Mouse (Mus musculus): Measurements from ENCODE around the gene Pttg1. TPM values are rescaled to one million over a fixed set of nuclear protein-coding genes. Genes with fewer than 3 reads are reported as not detected.

Gene Pttg1
- 44.9 and 53.0 TPM in 2 replicates for polyA plus RNA-seq (2014; fragmentation: Nextera tagmentation; extraction: Ambion mirVana)

GRCm38 (mm10) chr11:43425824-43426413 is at the start of gene Pttg1:
Gene Pttg1, minus strand, starts transcription at chr11:43426251.
- DNase-seq (ENCODE audit: low spot score) (peak; percentile 75), ATAC-seq (ENCODE audit: low FRiP score) (peak; percentile 94)
- no peak within 1 kb of the TSS for H3K27ac ChIP-seq
- peak within 1 kb of the TSS; percentile 51 for H3K4me2 ChIP-seq (replicated peaks)
- H3K4me3 ChIP-seq (replicated peaks; ENCODE audit: low read length): peak within 1 kb of the TSS; percentile 50
- no peaks in the 10 kb centered on the region for H3K36me3 ChIP-seq (replicated peaks; ENCODE audit: control insufficient read depth, insufficient read depth)
- 3% methylated on average over 27 of the region's 27 CpGs for WGBS
- 0 out of 2 replicates have a peak, but pooled peaks cover 3% of the 10 kb centered on the region for H3K4me1 ChIP-seq (replicated peaks; ENCODE audit: control insufficient read depth, insufficient read depth, low read length)
- H3K27me3 ChIP-seq (ENCODE audit: control insufficient read depth, insufficient read depth, low read length): no peaks in the 10 kb centered on the region
- no peaks in the 10 kb centered on the region for H3K9me3 ChIP-seq (ENCODE audit: control insufficient read depth, low read length)
- peak within 1 kb of the TSS; percentile 55 for H3K9ac ChIP-seq

- H3K27ac ChIP-seq: no peak within 1 kb of the TSS; the same call in 1 of the 2 replicates
- no peaks in the 10 kb centered on the region for H3K36me3 ChIP-seq (replicated peaks; ENCODE audit: control insufficient read depth, insufficient read depth)
- WGBS: 4% methylated on average over 24 of the region's 24 CpGs
- no peaks in the 10 kb centered on the region for H3K9me3 ChIP-seq (ENCODE audit: control insufficient read depth, low read length)
- peaks cover 8% of the 10 kb centered on the region; the same call in 1 of the 2 replicates for H3K4me1 ChIP-seq (replicated peaks; ENCODE audit: control insufficient read depth, insufficient read depth, low read length)
- H3K4me3 ChIP-seq (replicated peaks; ENCODE audit: low read length): peak within 1 kb of the TSS; percentile 28
- H3K27me3 ChIP-seq (ENCODE audit: control insufficient read depth, insufficient read depth, low read length): peaks cover 6% of the 10 kb centered on the region; the same call in 1 of the 2 replicates
- DNase-seq (ENCODE audit: low spot score): no peak
- H3K9ac ChIP-seq: peak within 1 kb of the TSS; percentile 57
- peak; percentile 53; the same call in 1 of the 2 replicates for ATAC-seq (ENCODE audit: low FRiP score)
- H3K4me2 ChIP-seq (replicated peaks): peak within 1 kb of the TSS; percentile 64
Observed at GRCm38 (mm10) chr11:43474225-43474774, 48.2 kb upstream of the Pttg1 start, which contains the start of gene C1qtnf2. Gene C1qtnf2, plus strand, starts transcription at chr11:43474276.

GRCm38 (mm10) chr11:43473635-43474224 is 47.7 kb upstream of the Pttg1 start:
- H3K4me1 ChIP-seq (replicated peaks; ENCODE audit: control insufficient read depth, insufficient read depth, low read length): peaks cover 8% of the 10 kb centered on the region; the same call in 1 of the 2 replicates
- H3K9ac ChIP-seq: peak overlapping the region; percentile 57
- ATAC-seq (ENCODE audit: low FRiP score) (peak; percentile 46; the same call in 1 of the 2 replicates), DNase-seq (ENCODE audit: low spot score) (no peak)
- H3K4me2 ChIP-seq (replicated peaks): peak overlapping the region; percentile 64
- H3K9me3 ChIP-seq (ENCODE audit: control insufficient read depth, low read length): no peaks in the 10 kb centered on the region
- WGBS: 43% methylated on average over 15 of the region's 15 CpGs
- peak overlapping the region; percentile 28 for H3K4me3 ChIP-seq (replicated peaks; ENCODE audit: low read length)
- H3K27me3 ChIP-seq (ENCODE audit: control insufficient read depth, insufficient read depth, low read length): peaks cover 6% of the 10 kb centered on the region; the same call in 1 of the 2 replicates
- no peaks in the 10 kb centered on the region for H3K36me3 ChIP-seq (replicated peaks; ENCODE audit: control insufficient read depth, insufficient read depth)
- no peak overlapping the region; the same call in 1 of the 2 replicates for H3K27ac ChIP-seq

GRCm38 (mm10) chr11:43473115-43473514 is 47.1 kb upstream of the Pttg1 start:
- ATAC-seq (ENCODE audit: low FRiP score) (no peak), DNase-seq (ENCODE audit: low spot score) (no peak)
- H3K9me3 ChIP-seq (ENCODE audit: control insufficient read depth, low read length): no peaks in the 10 kb centered on the region
- peaks cover 6% of the 10 kb centered on the region; the same call in 1 of the 2 replicates for H3K27me3 ChIP-seq (ENCODE audit: control insufficient read depth, insufficient read depth, low read length)
- H3K9ac ChIP-seq: no peak overlapping the region
- H3K4me2 ChIP-seq (replicated peaks): no peak overlapping the region
- 38% methylated on average over 1 of the region's 1 CpGs for WGBS
- H3K36me3 ChIP-seq (replicated peaks; ENCODE audit: control insufficient read depth, insufficient read depth): no peaks in the 10 kb centered on the region
- no peak overlapping the region for H3K27ac ChIP-seq
- peaks cover 8% of the 10 kb centered on the region; the same call in 1 of the 2 replicates for H3K4me1 ChIP-seq (replicated peaks; ENCODE audit: control insufficient read depth, insufficient read depth, low read length)
- no peak overlapping the region for H3K4me3 ChIP-seq (replicated peaks; ENCODE audit: low read length)

GRCm38 (mm10) chr11:43470881-43471820 is 45.1 kb upstream of the Pttg1 start:
- H3K27ac ChIP-seq: no peak overlapping the region
- DNase-seq (ENCODE audit: low spot score) (no peak), ATAC-seq (ENCODE audit: low FRiP score) (no peak)
- no peak overlapping the region for H3K4me3 ChIP-seq (replicated peaks; ENCODE audit: low read length)
- H3K27me3 ChIP-seq (ENCODE audit: control insufficient read depth, insufficient read depth, low read length): peaks cover 6% of the 10 kb centered on the region; the same call in 1 of the 2 replicates
- peaks cover 8% of the 10 kb centered on the region; the same call in 1 of the 2 replicates for H3K4me1 ChIP-seq (replicated peaks; ENCODE audit: control insufficient read depth, insufficient read depth, low read length)
- no peaks in the 10 kb centered on the region for H3K9me3 ChIP-seq (ENCODE audit: control insufficient read depth, low read length)
- no peak overlapping the region for H3K9ac ChIP-seq
- no peak overlapping the region for H3K4me2 ChIP-seq (replicated peaks)
- WGBS: 69% methylated on average over 6 of the region's 6 CpGs
- no peaks in the 10 kb centered on the region for H3K36me3 ChIP-seq (replicated peaks; ENCODE audit: control insufficient read depth, insufficient read depth)

GRCm38 (mm10) chr11:43470118-43470517 is 44.1 kb upstream of the Pttg1 start:
- Histone ChIP-seq H3K27me3 (ENCODE audit: control insufficient read depth, insufficient read depth, low read length) (peaks cover 5% of the 10 kb centered on the region; the same call in 1 of the 2 replicates), H3K9me3 (ENCODE audit: control insufficient read depth, low read length) (no peaks in the 10 kb centered on the region), H3K4me2 (replicated peaks) (no peak overlapping the region), H3K9ac (no peak overlapping the region), H3K27ac (no peak overlapping the region), H3K36me3 (replicated peaks; ENCODE audit: control insufficient read depth, insufficient read depth) (no peaks in the 10 kb centered on the region), H3K4me1 (replicated peaks; ENCODE audit: control insufficient read depth, insufficient read depth, low read length) (peaks cover 8% of the 10 kb centered on the region; the same call in 1 of the 2 replicates), H3K4me3 (replicated peaks; ENCODE audit: low read length) (no peak overlapping the region)
- DNase-seq (ENCODE audit: low spot score) (no peak), ATAC-seq (ENCODE audit: low FRiP score) (no peak)
- 71% methylated on average over 5 of the region's 5 CpGs for WGBS

- no peak for DNase-seq (ENCODE audit: low spot score)
- Histone ChIP-seq H3K9ac (no peak overlapping the region), H3K4me1 (replicated peaks; ENCODE audit: control insufficient read depth, insufficient read depth, low read length) (no peaks in the 10 kb centered on the region), H3K4me2 (replicated peaks) (no peak overlapping the region), H3K36me3 (replicated peaks; ENCODE audit: control insufficient read depth, insufficient read depth) (no peaks in the 10 kb centered on the region), H3K27ac (no peak overlapping the region), H3K27me3 (ENCODE audit: control insufficient read depth, insufficient read depth, low read length) (no peaks in the 10 kb centered on the region), H3K9me3 (ENCODE audit: control insufficient read depth, low read length) (no peaks in the 10 kb centered on the region), H3K4me3 (replicated peaks; ENCODE audit: low read length) (no peak overlapping the region)
- ATAC-seq (ENCODE audit: low FRiP score): no peak
- WGBS: 96% methylated on average over 25 of the region's 25 CpGs
Observed at GRCm38 (mm10) chr11:43463204-43463603, 37.2 kb upstream of the Pttg1 start.

- no peak for ATAC-seq (ENCODE audit: low FRiP score)
- no peak for DNase-seq (ENCODE audit: low spot score)
- H3K9ac ChIP-seq: no peak overlapping the region
- WGBS: 82% methylated on average over 2 of the region's 2 CpGs
- H3K27ac ChIP-seq: no peak overlapping the region
- H3K36me3 ChIP-seq (replicated peaks; ENCODE audit: control insufficient read depth, insufficient read depth): peaks cover 11% of the 10 kb centered on the region
- H3K9me3 ChIP-seq (ENCODE audit: control insufficient read depth, low read length): no peaks in the 10 kb centered on the region
- no peaks in the 10 kb centered on the region for H3K4me1 ChIP-seq (replicated peaks; ENCODE audit: control insufficient read depth, insufficient read depth, low read length)
- H3K4me2 ChIP-seq (replicated peaks): no peak overlapping the region
- no peak overlapping the region for H3K4me3 ChIP-seq (replicated peaks; ENCODE audit: low read length)
- H3K27me3 ChIP-seq (ENCODE audit: control insufficient read depth, insufficient read depth, low read length): no peaks in the 10 kb centered on the region
Observed at GRCm38 (mm10) chr11:43452266-43452665, 26.2 kb upstream of the Pttg1 start.

Measured in hindbrain, embryonic 14.5 days (tissue).